Mouse (Mus musculus) left cerebral cortex, adult 11 months (tissue): ENCODE results near the gene Fcho1.
A peak's percentile ranks its signal among the peaks of the same experiment; 100 is the strongest.
"Not testable (repeated sequence)": the region's sequence is repeated elsewhere in the genome, so short reads cannot be mapped to it uniquely, and the experiment has no call there.

Experiments
- DNase-seq: peaks from one replicate; pipeline ENCODE4 v3.0.0; 2022; ENCODE audit warnings: low spot score

Gene Fcho1

DNA sequence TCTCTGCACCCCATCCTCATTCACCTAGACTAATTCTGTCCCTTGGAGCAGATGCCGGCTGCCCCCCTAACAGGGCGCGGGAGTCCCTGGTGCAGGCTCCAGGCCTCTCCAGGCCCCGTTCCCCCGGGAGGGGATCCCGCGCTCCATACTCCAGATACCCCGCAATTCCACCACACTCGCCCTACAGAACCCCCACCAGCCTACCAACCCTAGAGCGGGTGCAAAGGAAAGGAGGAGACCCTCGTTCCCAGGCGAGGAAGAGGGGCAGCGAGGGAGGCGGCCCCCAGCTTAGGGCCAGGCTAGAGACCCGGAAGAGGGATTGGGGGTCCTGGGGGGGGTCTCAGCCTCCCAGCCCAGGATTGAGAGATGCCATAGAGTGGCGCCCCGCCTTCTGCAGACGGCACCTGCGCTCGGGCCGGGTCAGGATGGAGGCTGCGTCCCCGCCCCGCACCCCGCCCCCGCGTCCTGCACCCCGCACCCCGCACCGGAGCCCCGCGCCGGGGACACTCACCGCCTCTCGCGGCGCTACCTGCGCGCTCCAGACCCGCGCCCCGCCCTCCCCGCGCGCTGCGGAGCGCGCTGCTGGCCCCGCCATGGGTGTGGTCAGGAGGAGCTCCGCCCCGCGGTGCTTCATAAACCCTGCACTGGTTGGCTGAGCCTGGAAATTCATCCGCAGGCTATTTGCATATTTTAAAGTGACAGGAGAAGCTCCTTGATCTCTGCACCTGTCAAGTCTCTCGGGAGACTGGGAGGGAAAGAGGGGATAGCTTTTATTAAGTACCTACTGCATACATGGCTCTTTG lies at the start of gene Fcho1:
Gene Fcho1, minus strand, starts transcription at position 595 of the 803 bp plus-strand sequence.
- DNase-seq, result peak; percentile 81

DNA sequence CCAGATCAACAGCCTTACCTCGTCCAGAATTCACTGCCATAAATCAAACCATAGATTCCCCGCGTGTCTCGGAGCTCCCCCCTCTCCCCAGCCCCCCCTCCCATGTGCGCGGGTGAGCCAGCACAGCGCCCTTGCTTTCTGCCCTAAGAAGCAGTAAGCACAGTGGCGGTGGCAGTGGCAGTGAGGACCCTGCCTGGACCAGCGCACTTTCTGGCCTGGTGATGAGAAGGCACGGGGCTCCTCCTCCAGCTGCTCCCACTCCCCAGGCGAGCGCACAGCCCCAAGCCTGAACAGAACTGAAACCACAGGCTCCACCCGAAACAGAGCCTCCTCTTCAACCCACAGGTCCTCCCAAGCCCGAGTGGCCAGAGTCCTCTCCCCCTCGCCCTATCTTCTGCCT lies 45.8 kb upstream of the Fcho1 start:
- DNase-seq, result no peak

DNA sequence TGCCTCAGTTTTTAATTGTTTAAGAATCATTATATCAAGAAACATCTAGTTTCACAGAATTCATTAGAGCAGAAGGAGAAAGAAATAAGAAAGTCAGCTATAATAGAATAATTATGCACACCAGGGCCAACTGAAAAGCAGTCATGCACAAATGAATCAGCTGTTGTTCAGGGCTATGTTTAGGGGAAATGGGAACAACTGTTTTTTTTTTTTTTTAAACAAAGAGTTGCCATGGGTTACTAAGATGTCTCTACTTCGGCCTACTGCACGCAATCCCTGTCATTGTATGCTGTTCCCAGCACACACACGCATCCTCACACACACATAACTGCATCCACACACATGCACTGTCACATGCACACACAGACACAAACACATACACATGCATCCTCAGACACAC lies 33.3 kb upstream of the Fcho1 start:
- DNase-seq, result no peak

DNA sequence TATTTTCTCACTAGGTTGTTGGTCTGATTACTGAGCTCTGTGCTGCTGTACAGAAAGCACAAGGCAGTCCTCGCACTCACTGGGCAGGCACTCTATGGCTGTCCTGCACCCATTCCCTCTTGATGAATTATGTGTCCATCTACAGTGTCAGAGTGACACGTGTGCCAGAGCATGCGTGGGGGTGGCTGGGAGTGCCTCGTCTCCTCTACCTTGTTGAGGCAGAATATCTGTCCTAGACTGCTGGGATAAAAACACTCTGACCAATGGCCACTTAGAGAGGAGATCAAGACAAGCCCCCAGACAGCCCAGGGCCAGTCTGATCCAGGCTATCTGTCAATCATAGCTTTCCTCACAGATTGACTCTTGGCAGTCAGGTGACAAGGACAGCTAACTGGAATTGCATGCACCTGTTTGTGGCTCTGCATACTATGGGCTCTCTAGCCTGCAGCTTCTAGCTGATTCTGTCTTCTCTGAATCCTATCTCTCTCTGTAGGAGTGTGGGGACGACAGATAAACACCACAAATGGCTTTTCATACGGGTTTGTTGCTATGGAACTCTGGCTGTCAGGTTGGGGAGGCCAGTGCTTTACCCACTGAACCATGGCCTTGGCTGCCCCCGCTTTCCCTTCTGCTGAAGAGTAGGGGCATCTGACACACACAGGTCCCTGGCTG lies 27.5 kb upstream of the Fcho1 start:
- DNase-seq, result not testable (repeated sequence)

DNA sequence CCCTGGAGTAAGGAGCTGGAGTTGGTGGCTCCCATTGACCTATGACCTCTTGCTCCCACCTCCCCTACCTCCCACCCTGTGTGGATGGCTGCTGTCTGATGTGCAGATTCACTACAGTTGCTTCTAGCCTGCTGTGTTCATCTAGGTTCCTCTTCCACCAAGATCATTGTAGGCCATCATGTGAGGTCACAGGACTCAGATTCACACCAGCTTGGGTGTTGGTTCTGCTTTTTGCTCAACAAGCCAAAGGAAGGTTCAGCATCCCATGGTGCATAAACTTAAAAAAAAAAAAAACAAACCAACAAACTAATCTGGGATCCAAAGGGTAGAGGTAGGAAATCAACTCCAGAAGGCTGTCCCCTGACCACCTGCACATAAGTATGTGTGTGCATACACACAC lies 26.7 kb upstream of the Fcho1 start:
- DNase-seq, result not testable (repeated sequence)

DNA sequence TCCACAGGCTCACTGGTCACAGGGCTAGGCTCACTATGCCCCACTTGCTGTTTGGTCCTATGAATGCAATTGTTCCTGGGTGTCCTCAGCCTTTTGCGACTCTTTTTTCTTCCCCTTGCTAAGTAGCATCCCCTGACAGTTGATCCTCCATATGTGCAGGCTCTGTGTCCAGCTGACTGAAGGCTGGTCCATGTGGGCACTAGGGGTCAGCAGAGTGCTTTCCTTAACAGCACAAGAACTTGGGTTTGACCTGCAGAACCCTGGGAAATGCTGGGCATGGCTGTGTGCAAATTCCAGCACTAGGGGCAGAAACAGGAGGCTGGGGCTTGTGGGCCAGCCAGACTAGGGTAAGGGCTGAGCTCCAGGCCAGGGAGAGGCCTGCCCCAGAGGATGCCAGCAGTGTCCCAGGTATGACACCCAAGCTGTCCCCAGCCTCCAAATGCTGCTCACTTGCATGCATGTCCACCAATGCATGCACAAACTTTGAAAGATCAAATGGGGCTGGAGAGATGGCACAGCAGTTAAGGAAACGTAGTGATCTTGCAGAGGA lies 25.9 kb upstream of the Fcho1 start:
- DNase-seq, result not testable (repeated sequence)

DNA sequence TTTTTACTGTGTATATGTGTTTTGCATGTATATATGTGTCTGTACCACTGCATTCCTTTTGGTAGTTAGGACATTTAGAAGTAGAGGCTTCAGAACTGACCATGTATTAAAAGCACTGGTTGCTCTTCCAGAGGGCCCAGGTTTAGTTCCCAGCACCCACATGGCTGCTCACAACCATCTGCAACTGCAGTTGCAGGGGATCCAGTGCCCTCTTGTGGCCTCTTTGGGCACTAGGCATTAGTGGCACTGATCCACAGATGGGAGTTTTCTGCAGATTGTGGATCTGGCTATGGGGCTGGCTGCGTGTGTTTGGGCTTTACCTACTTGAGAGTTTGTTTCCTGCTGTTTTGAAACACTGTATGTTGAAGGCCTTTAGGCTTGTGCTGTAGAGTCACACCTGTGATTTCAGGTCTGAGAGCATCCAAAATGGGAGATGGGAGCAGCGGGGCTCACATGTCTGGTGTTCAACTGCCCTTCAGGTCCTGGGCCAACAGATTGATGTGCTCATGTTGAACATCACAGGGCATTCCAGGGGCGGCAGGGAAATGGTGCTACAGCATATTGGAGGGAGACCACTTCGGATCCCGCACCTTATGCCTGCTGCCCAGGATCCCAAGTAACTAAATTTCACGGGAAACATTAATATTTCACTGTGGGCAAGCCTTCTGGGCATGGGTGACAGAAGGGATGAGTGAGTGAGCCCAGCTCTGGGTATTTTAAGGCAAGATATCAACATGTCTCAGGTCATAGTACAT lies 24.0 kb upstream of the Fcho1 start:
- not testable (repeated sequence) for DNase-seq

DNA sequence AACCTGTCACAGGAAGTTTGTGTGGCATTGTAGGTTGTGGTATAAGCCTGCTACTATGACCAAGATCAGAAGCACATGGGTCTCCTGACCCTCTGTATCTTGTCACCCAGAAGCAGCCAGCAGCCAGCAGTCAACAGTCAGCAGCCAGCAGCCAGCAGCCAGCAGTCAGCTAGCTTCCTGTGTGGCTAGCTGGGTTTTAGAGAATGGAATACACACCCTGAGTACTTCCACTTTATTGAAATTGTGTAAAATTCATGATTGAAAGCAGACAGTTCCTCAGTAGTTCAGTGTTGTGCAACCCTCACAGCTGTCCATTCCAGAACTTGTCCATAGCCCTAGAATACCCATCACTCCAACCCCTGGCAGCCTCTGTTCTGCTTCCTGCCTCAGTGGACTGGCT lies 21.6 kb upstream of the Fcho1 start:
- not testable (repeated sequence) for DNase-seq

DNA sequence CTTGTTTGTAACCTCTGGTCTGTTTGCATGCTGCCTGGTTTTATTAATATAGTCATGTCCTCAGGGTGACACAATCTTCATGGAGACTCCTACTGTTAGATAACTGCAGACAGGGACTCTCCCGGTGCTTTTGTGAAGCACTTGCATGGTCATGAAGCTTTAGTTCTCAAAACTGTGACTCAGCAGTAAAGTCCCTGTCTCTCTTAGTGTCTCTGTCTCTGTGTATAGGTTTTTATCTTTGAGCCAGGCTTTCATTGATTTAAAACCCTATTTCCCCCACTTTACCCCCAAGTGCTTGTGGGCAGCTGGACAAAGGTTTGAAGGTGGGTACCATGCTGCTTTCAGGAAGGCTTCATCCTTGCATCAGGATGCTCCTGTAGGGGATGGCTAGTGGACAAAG lies 19.8 kb upstream of the Fcho1 start:
- no peak for DNase-seq

DNA sequence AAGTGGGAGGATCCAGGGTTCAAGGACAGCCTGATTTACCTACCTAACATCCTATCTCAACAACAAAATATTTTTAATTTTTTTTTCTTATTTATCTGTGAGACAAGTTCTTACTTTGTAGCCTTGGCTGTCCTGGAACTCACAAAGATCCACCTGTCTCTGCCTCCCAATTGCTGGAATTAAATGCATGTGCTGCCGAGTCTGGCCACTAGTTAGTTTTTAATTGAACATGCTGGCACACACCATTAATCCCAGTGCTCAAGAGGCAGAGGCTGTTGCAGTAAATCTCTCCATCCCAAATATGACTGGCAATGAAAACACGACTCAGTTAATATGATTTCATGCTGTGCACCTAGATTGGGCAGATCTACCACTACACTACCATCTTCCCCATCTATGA lies 17.3 kb upstream of the Fcho1 start:
- DNase-seq, result no peak

DNA sequence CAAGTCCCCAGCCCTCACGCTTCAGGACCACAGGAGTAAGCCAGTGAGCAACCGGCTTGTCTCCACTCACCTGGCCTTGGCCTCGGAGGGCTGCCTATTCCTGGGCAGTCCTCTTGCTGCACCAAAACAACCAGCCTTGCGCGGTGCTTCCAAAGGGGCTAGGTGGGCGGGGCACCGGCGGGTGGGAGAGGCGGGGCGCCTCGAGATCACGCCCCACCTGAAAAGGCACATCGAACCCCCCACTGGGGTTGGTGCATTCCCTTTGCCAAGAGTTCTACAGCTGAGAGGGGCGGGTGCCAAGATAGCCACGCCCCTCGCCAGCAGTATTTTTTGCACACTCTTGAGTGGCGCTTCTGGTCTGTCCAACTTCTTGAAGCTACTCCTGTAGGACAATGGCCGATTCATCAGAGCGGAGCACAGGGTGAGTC lies 16.2 kb upstream of the Fcho1 start:
- DNase-seq, result no peak

DNA sequence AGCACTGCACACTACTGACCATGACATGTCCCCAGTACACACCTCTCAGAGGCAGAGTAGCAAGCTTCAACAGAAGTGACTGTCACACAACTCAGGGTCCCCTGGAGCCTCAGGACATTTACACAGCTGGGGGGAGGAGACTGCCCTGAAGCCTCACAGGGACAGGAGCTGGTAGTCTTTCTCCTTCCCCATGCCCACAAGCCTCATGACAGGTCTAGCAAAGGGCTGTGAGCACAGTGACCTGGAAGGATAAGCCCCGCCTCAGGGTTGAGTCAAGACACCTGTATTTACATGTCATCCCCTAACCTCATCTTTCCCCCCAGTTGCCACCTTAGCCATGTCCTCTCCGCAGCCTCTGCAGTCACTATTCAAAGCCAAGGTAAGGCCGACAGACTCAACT lies 15.7 kb upstream of the Fcho1 start:
- DNase-seq, result no peak

DNA sequence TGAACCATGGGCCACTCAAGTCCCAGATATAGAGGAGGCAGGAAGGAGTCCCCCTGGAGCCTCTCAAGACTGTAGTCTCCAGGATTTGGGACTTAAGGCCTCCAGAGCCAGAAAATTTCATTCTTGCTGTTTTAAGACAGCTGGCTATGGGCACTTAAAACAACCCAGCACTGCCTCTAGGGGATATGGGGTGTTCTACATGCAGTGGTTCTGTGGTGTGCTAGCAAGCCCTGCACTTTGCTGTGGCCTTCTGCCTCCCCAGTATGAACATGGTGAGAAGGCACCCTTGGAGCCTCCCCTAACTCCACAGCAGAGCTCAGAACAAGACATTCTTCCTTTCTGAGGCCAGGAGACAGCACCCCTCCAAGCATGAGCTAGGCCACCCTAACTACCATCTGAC lies 12.8 kb upstream of the Fcho1 start:
- DNase-seq, result not testable (repeated sequence)

DNA sequence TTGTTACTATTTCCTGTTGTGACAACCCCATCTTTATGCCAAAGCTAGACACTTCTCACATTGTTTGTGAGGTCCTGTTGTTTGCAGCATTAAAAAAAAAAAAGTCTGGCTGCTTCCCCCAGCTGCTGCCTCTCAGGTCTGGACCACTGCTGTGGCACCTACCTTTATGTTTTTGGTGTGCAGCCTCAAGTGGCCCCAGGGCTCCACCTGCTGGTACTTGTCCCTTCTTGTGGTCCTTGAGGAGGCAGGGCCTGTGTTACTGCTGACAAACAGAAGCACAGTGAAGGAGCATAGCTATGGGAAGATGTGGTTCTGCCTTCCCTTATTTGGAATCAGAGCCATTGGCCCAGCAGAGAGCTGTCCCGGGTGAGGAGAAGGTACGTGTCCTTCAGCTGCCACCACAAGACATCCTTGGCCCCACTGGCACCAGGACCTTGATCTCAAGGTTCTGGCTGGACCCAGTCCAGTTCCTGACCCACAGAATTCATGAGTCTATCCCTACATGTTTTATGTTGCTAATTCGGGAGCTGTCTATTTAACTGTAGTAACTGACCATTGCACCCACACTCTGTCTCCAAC lies 6.2 kb upstream of the Fcho1 start:
- DNase-seq, result no peak

DNA sequence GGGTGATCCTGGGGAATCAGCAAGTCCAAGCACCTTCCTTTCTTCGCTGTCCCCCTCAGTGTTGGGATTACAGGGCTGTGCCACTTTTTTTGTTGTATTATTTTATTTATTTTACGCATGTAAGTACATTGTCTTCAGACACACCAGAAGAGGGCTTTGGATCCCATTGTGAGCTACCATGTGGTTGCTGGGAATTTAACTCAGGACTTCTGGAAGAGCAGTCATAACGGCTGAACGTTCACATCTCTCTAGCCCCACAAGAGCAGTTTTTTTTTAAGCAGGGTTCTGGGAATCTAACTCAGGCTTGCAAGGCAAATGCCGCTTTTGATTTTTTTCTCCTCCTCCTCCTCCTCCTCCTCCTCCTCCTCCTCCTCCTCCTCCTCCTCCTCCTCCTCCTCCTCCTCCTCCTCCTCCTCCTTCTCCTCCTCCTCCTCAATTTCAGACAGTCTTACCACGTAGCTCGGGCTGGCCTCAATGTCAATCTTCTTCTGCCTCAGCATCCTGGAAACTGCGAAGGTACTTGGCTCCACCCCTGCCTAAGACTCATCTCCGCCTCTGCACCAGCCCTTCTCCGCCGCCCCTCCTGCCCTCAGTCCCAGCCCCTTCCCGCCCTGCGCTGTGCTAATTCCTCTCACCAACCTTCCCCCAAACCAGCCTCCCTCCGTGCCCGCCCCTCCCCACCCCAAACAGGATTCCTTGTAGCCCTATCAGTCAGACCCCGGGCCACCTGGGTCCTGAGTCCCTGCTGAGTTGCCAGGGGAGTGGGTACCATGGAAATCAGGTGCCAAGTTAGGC lies 3.5 kb upstream of the Fcho1 start:
- DNase-seq, result no peak

DNA sequence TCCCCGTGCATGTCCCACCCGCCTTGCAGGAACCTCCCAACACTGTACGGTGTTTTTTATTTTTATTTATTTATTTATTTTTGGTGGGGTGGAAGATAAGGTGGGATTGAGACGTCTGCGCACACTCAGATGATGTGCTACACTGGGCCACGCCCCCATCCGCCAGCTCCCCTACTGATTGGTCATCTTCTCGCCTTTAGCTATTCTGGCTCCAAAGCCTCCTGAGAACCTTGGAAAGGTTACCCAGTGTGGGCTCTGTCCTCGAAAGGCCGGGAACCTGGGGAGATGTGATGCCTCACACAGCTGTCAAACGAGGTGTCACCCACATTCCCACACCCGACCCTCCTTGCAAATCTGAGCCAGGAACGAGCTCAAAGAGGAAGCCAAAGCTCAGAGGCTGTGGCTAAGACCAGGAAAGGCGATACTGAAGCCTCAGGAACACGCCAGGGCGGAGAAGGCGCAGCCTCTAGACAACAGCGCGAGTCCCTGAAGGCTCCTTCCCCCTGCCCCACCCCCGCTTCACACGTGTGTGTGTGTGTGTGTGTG lies 2.8 kb upstream of the Fcho1 start:
- DNase-seq, result no peak

DNA sequence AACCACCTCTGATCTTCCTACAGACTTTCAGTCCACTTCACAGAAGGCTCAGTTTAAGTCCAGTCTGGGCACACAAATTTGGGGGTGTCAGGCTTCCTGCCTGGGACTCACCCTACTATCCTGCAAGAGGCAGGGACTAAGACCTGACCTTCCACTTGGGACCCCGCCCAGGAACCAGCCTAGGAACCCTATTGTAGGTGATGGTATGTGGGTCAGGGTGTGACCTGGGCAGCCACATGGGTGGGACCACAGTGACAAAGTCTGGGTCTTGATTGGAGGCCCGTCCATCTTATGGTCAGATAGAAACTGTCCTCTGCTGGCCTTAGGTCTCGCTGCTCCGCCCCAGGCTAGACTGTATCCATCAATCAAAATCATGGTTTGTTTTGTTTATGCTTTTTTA lies 1.1 kb downstream of the Fcho1 start:
- DNase-seq, result no peak

DNA sequence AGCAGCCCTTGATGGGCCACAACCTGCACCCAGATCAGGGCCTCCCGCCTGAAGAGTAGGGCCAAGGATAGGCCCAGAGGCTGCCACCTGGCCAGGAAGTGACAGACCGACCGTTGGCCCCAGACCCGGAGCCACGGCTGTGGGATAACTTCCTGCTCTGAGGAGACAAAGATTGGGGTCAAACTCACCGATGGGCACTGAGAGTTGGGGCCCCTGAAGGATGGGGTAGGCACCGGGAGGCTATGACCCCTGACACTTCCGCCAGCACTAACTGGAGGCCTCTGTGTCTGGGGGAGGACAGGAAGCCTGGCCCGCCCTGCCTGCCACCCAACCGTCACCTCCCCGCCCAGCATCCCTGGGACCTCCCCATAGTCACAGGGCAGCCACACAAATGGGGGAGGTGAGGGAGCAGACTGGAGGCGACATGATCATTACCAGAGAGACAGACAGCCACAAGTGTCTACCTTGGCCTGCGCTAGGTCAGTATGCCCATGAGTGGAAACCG lies 2.4 kb downstream of the Fcho1 start:
- no peak for DNase-seq

DNA sequence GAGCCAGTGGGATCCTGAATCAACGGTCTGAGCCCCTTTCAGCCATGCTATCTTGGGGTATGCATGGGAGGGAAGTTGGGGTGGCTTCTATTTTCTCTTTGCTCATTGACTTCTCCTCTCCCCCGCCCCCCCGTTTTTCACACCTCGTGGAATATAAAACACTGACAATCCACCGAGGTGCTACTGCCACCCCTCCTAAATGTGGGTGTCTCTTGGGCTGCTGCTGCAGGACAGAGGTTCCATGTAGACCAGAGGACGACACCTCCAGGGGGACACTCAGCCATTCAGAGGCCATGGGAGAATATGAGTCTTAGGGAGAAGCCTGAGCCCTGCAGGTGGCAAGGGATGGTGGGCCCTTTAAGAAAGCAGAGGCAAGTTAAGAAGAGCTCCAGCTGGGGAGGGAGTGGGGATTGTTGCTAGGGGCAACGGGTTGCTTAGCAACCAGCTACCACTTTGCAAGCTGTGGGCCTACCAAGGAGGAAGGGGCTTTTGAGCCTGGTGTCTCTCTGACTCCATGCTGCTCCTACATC lies 5.5 kb downstream of the Fcho1 start:
- peak; percentile 81 for DNase-seq

DNA sequence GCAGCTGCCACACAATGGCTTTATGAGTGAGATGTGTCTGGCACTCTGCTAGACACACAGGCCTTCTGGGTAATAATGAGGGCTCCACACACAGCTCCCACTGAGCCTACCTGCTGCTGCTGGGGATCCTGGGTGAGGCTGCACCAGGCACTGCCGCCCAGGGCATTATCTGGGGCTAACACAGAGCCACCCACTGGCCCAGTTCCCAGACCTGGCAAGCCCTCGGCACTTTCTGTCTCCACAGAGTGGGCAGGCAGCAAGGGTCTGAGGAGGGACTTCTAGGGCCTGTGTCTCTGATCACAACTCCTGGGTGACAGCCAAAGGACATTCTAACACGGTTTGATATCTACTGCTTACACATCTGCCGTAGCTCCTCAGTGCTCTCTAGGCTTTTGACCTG lies 6.3 kb downstream of the Fcho1 start:
- no peak for DNase-seq

DNA sequence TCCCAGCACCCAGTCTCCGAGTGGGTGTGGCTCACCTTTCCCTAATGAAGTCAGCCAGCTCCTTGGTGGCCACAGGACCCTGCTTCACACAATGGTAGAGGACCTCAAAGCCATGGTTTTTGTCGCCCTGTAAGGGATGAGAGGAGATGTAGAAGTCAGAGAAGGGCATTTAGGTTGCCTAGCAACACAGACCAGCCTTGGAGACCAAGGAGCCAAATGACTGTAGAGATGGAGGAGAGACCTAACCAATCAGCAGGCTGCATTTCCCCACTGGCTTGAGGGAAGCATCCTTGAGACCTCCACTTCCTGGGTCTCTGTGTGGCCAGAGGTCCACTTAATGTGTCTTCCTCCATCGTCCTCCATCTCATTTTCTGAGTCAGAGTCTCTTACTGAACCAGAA lies 7.3 kb downstream of the Fcho1 start:
- no peak for DNase-seq
